Mouse (Mus musculus) liver, embryonic 16.5 days (tissue): ENCODE results near the gene Chd9. TPM values are rescaled to one million over a fixed set of nuclear protein-coding genes. Genes with fewer than 3 reads are reported as not detected.

Source experiments
- ATAC-seq: fragments of 200-750 bp; cut with Nextera tagmentation; 2 replicates; pipeline ENCODE4 v1.8.0; 2017; ENCODE audit warnings: low read depth, mild to moderate bottlenecking, moderate number of reproducible peaks, moderate library complexity
- H3K27ac ChIP-seq: fragments of 300-500 bp; sonication (generic); 2 replicates; pipeline ENCODE4 v1.5.1; 2014; ENCODE audit warnings: mild to moderate bottlenecking, low read length
- H3K27me3 ChIP-seq: fragments of 300-500 bp; sonication (generic); 2 replicates; pipeline ENCODE4 v1.6.1; 2014; ENCODE audit warnings: low read depth, low read length, mixed read lengths; ENCODE audit not compliant: control insufficient read depth, insufficient read depth
- H3K36me3 ChIP-seq: fragments of 300-500 bp; sonication (generic); 2 replicates; pipeline ENCODE4 v1.6.1; 2014; ENCODE audit warnings: mild to moderate bottlenecking; ENCODE audit not compliant: control insufficient read depth, insufficient read depth
- H3K4me1 ChIP-seq: fragments of 300-500 bp; sonication (generic); 2 replicates; pipeline ENCODE4 v1.6.1; 2014; ENCODE audit warnings: low read depth, low read length, mixed read lengths; ENCODE audit not compliant: control insufficient read depth
- H3K4me2 ChIP-seq: fragments of 300-500 bp; sonication (generic); 2 replicates; pipeline ENCODE4 v1.6.1; 2014; ENCODE audit warnings: low read depth, low read length, mixed read lengths
- H3K4me3 ChIP-seq: fragments of 300-500 bp; sonication (generic); 2 replicates; pipeline ENCODE4 v1.5.1; 2014; ENCODE audit warnings: low read depth, mild to moderate bottlenecking, low read length
- H3K9ac ChIP-seq: fragments of 300-500 bp; sonication (generic); 2 replicates; pipeline ENCODE4 v1.6.1; 2014; ENCODE audit warnings: low read depth, low read length
- H3K9me3 ChIP-seq: fragments of 300-500 bp; sonication (generic); replicated peaks from 2 replicates; pipeline ENCODE4 v1.6.1; 2016; ENCODE audit warnings: low read length; ENCODE audit not compliant: control insufficient read depth
- WGBS: fragments of 180-500 bp; shearing (Covaris S2); extraction: QIAGEN DNeasy Blood & Tissue Kit; methylation state at CpG from one replicate; pipeline ENCODE4 v1.1.7; 2014; ENCODE audit not compliant: insufficient replicate concordance; 5-methylcytosine and 5-hydroxymethylcytosine counted together
- microRNA-seq: library from miRNA; unstranded; fragments of <30 nt; microRNA quantifications from one replicate; pipeline ENCODE4, GENCODE M21; 2016
- polyA plus RNA-seq: library from polyadenylated mRNA; unstranded; fragments of >200 nt; fragmentation: Nextera tagmentation; extraction: Ambion mirVana; gene quantifications from 2 replicates; pipeline ENCODE4 v1.2.1, GENCODE M21; 2015

Chd9 gene
- polyA plus RNA-seq, 1 experiment from 2014 or later: 18.5 TPM

- Histone ChIP-seq H3K27me3 (no peaks in the 10 kb centered on the region), H3K9me3 (no peaks in the 10 kb centered on the region), H3K9ac (no peak overlapping the region), H3K4me3 (no peak overlapping the region), H3K36me3 (no peaks in the 10 kb centered on the region; the same call in 1 of the 2 replicates), H3K4me2 (no peak overlapping the region), H3K27ac (0 out of 2 replicates have a peak overlapping the region, but pooled peaks have one; percentile 6), H3K4me1 (no peaks in the 10 kb centered on the region)
- peak; percentile 51 for ATAC-seq
- WGBS: 24% methylated on average over 7 of the region's 7 CpGs
Observed at GRCm38 (mm10) chr8:91081911-91082310, 253.8 kb downstream of the Chd9 start.

GRCm38 (mm10) chr8:91082428-91082827 lies 254.3 kb downstream of the Chd9 start:
- Histone ChIP-seq H3K27me3 (no peaks in the 10 kb centered on the region), H3K36me3 (no peaks in the 10 kb centered on the region; the same call in 1 of the 2 replicates), H3K4me3 (no peak overlapping the region), H3K27ac (no peak overlapping the region), H3K4me2 (no peak overlapping the region), H3K4me1 (no peaks in the 10 kb centered on the region), H3K9ac (no peak overlapping the region), H3K9me3 (no peaks in the 10 kb centered on the region)
- WGBS: 57% methylated on average over 12 of the region's 12 CpGs
- no peak for ATAC-seq

- H3K27me3 ChIP-seq: no peaks in the 10 kb centered on the region
- H3K9ac ChIP-seq: no peak overlapping the region
- H3K36me3 ChIP-seq: no peaks in the 10 kb centered on the region; the same call in none of the 2 replicates
- H3K4me3 ChIP-seq: no peak overlapping the region
- 80% methylated on average over 7 of the region's 7 CpGs for WGBS
- no peak overlapping the region for H3K27ac ChIP-seq
- H3K4me2 ChIP-seq: no peak overlapping the region
- H3K9me3 ChIP-seq: no peaks in the 10 kb centered on the region
- ATAC-seq: no peak
- H3K4me1 ChIP-seq: no peaks in the 10 kb centered on the region
Observed at GRCm38 (mm10) chr8:91088452-91088851, 260.3 kb downstream of the Chd9 start.

GRCm38 (mm10) chr8:91089601-91090000 lies 261.4 kb downstream of the Chd9 start:
- no peak for ATAC-seq
- H3K4me2 ChIP-seq: no peak overlapping the region

GRCm38 (mm10) chr8:91094135-91094534 lies 266.0 kb downstream of the Chd9 start:
- Histone ChIP-seq H3K4me3 (no peak overlapping the region), H3K4me1 (no peaks in the 10 kb centered on the region), H3K4me2 (no peak overlapping the region), H3K27me3 (no peaks in the 10 kb centered on the region), H3K36me3 (peaks cover 8% of the 10 kb centered on the region), H3K27ac (no peak overlapping the region), H3K9ac (no peak overlapping the region), H3K9me3 (no peaks in the 10 kb centered on the region)
- 68% methylated on average over 5 of the region's 5 CpGs for WGBS
- ATAC-seq: no peak

More at GRCm38 (mm10) chr8:91089601-91090000, 261.4 kb downstream of the Chd9 start:
- 78% methylated on average over 2 of the region's 2 CpGs for WGBS
- Histone ChIP-seq H3K9me3 (no peaks in the 10 kb centered on the region), H3K4me3 (no peak overlapping the region), H3K9ac (no peak overlapping the region), H3K27me3 (no peaks in the 10 kb centered on the region), H3K27ac (no peak overlapping the region), H3K36me3 (no peaks in the 10 kb centered on the region; the same call in none of the 2 replicates), H3K4me1 (no peaks in the 10 kb centered on the region)

- Histone ChIP-seq H3K27me3 (no peaks in the 10 kb centered on the region), H3K9me3 (no peaks in the 10 kb centered on the region), H3K4me3 (no peak overlapping the region), H3K9ac (no peak overlapping the region), H3K36me3 (peaks cover 8% of the 10 kb centered on the region), H3K4me2 (no peak overlapping the region), H3K4me1 (no peaks in the 10 kb centered on the region), H3K27ac (no peak overlapping the region)
- ATAC-seq: no peak
- 80% methylated on average over 6 of the region's 6 CpGs for WGBS
Observed at GRCm38 (mm10) chr8:91098106-91098505, 270.0 kb downstream of the Chd9 start.

Small RNA genes lying within 50 kb of the gene (microRNA-seq; reads per million reads assigned to microRNA genes)
- not detected for gene Gm44382

Other genes starting within 250 kb of the Chd9 start
- not detected in 2 replicates for gene Gm19935, start 11.0 kb upstream of the Chd9 start, polyA plus RNA-seq
- 6.0 and 6.1 TPM in 2 replicates for gene Rbl2, start 241.7 kb downstream of the Chd9 start, polyA plus RNA-seq